Mouse (Mus musculus) testis, postnatal 14 days (tissue): Measurements from ENCODE around the gene Pak1ip1.
A peak's percentile ranks its signal among the peaks of the same experiment; 100 is the strongest.
"Not testable (repeated sequence)": the region's sequence is repeated elsewhere in the genome, so short reads cannot be mapped to it uniquely, and the experiment has no call there.

Experiments
- DNase-seq: peaks from one replicate; pipeline ENCODE4 v3.0.0; 2021; ENCODE audit warnings: low spot score

The Pak1ip1 gene

GRCm38 (mm10) chr13:41000926-41001639 is at the start of gene Pak1ip1:
Gene Pak1ip1, plus strand, starts transcription at chr13:41001023.
- DNase-seq, result peak; percentile 93

DNA sequence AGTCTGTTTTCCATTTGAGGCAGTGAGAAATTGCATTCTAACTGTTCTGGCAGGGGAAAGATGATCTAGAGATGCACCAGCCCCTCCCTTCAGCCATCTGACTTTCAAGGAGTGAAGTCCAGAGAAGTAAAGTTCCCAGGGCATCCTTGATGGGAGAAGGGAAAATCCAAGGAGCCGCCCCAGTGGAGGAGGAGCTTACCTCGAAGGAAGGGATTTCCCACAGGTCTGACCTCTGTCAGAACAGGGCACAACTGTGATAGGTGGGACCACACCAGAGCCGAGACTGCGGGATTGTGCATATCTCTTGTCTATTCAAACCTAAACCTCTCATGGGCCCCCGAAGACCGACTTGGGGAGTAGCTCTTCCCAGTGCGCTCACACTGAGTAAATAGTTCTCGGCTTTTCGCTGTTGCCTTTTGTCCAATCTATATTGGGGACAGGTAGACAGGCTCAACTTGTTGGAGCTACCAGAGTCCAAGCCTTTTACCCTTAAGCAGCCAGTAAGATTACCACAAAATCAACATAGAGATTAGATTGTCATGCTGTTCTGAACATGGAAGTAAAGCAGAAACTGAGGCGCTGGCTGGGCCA is 49.3 kb upstream of the Pak1ip1 start:
- DNase-seq, result no peak

DNA sequence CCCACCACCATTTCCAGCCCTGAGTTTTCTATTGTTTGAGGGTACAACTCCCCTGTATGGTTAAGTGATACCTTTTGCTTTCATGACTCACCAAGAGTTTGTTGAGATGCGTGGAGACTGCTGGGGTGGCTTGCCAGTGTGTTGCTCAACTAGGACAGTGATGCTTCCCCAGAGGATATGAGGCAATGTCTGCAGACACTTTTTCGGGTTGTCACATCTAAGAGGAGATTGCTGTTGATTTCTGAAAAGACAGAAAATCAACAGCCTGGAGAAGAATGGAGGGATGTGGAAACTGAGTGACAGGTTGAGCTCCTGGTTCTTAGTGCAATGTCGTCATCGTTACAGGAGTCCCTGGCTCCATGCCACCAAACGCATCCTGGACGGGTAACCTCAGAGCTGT is 47.6 kb upstream of the Pak1ip1 start:
- DNase-seq, result no peak

- DNase-seq, result no peak
Measured at GRCm38 (mm10) chr13:40955773-40956172, 45.0 kb upstream of the Pak1ip1 start.

GRCm38 (mm10) chr13:40967609-40968008 is 33.2 kb upstream of the Pak1ip1 start:
- DNase-seq, result no peak

- no peak for DNase-seq
Measured at GRCm38 (mm10) chr13:40968564-40968963, 32.3 kb upstream of the Pak1ip1 start.

DNA sequence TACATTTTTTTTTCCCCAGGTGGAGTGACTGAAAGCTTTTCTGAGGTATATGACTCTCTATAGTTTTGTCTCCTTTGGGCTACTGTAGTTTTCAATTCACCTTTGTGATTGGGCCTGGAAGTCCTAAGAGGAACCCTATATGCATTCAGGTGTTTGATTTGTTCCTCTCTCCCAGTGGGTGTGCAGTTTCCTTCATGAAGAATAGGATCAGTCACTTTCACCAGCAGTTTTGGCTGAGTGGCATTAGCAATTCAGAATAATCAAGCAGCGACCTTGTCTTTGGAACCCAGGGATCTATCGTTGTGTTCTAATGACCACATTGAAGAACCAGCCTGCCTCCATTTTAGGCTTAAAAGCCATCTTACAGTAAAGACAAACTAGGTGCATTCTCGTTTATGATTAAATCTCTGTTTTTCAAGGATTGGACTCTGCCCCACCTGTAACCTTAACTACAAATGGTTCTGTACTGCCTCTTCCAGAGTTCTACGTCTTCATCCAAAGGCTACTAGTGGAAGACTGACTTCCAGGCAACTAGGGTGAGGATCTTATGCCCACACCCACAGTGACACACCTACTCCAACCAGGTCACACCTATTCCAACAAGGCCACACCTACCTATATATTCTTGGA is 30.9 kb upstream of the Pak1ip1 start:
- no peak for DNase-seq

DNA sequence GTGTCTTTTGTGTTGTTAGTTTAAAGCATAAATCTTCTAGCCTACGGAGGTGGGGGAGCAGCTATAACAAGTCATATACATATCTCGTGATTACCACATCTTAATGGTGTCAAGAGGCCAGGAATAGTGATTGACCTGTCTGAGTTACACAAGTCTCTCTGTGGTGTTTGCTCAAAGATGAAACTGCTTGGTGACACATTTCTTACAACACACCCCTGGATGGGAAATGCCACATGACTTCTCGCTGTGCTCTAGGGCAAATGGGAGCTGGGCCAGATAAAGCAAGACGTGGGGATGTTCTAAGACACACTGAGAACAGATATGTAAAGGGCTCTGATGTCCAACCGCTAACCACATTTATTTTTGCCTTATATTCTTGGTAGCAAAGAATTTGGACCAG is 29.6 kb upstream of the Pak1ip1 start:
- DNase-seq, result no peak

DNA sequence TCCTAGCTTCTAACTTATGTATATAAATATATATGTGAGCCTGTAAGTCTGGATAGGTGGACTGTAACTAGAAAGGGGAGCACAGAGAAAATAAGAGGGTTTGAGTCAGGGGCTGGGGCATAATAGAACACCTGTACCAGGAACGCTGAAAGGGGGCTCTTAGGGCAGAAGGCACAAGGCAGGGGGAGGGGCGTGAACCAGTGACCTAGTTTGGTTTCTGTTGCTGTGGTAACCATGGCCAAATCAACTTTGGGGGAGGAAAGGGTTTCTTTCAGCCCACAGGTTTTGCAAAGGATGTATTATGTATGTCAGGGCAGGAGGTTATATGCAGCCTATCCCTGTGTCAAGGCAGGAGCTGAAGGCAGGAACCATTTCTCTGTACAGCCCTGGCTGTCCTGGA is 29.0 kb upstream of the Pak1ip1 start:
- DNase-seq, result no peak

GRCm38 (mm10) chr13:40972976-40973375 is 27.8 kb upstream of the Pak1ip1 start:
- DNase-seq, result no peak

DNA sequence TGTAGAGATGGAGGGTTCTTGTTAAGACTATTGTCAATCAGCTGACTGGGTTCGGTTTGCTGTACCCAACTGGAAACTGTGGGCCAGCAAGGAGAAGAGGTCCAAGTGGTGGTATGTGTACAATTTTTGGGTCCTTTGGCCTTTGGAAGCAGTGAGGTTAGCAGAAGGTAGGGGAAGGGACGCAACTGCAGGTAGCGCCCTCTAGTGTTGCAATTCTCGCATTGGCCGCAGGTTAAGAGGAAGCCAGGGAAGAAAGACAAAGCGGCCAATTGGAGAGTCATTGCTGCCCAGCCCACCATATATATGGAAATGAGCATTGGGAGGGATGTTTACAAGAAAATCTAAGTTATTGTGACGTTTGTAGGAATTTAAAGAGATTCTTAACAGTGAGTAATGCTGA is 23.2 kb upstream of the Pak1ip1 start:
- peak; percentile 38 for DNase-seq

- DNase-seq, result no peak
Measured at GRCm38 (mm10) chr13:40978652-40979051, 22.2 kb upstream of the Pak1ip1 start.

- no peak for DNase-seq
Measured at GRCm38 (mm10) chr13:40979321-40979720, 21.5 kb upstream of the Pak1ip1 start.

GRCm38 (mm10) chr13:40982759-40983158 is 18.1 kb upstream of the Pak1ip1 start:
- DNase-seq, result no peak

GRCm38 (mm10) chr13:40986081-40986480 is 14.7 kb upstream of the Pak1ip1 start:
- no peak for DNase-seq

DNA sequence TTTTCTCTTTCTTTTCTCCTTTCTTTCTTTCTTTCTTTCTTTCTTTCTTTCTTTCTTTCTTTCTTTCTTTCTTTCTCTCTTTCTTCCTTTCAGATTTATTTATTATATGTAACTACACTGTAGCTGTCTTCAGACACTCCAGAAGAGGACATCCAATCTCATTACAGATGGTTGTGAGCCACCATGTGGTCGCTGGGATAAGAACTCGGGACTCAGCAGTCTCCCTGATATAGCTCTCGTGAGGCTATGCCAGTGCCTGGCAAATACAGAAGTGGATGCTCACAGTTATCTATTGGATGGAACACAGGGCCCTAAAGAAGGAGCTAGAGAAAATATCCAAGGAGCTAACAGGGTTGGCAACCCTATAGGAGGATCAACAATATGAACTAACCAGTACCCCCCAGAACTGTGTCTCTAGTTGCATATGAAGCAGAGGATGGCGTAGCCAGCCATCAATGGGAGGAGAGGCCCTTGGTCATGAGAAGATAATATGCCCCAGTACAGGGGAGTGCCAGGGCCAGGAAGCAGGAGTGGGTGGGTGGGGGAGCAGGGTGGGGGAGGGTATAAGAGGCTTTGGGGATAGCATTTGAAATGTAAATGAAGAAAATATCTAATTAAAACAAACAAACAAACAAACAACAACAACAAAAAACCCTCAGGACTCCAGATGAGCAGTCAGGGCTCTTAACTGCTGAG is 13.1 kb upstream of the Pak1ip1 start:
- not testable (repeated sequence) for DNase-seq

GRCm38 (mm10) chr13:40988418-40988817 is 12.4 kb upstream of the Pak1ip1 start:
- no peak for DNase-seq

DNA sequence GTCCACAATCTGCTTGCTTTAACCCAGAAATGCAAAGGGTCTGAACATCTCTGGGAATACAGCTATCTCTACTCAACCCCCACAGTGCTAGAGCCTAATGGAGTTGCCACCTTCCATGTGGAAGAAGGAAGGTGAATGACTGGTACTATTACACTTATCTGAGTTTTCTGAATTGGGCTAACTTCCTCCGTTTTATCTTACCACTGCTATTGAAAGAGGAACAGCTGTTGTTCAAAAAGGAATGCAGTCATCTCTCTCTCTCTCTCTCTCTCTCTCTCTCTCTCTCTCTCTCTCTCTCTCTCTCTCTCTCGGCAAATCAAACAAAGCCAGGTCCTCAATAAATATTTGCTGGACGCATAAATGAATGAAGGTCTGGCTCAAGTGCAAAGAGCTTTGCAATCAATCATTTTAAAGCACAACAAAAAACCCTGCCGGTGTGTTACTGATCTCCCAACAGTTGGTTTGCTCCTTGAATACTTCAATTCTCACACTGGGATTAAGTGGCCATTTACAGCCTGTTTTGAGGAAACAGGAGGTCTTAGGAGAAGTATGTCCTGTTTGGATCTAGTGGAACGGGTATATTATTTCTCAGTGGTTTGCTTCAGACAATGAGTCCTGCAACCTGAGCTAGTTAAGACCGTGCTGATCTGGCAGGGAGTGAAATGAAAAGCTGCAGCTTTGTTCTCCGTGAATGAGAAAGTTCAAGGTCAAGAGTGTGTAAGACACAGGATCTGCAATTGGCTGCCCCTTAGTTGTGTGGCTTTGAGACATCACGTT is 6.1 kb upstream of the Pak1ip1 start:
- no peak for DNase-seq

DNA sequence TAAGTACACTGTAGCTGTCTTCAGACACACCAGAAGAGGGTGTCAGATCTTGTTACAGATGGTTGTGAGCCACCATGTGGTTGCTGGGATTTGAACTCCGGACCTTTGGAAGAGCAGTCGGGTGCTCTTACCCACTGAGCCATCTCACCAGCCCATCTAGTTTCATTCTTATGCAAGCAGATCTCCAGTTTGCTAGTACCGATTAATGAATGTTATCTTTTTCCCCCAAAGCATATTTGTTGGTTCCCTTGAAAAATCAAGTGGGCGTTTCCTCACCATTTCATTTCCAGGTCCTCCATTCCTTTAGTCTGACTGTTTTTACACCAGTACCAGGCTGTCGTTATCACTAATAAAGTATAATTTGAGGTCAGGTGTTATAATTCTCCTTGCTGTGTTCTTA is 2.3 kb upstream of the Pak1ip1 start:
- DNase-seq, result not testable (repeated sequence)

DNA sequence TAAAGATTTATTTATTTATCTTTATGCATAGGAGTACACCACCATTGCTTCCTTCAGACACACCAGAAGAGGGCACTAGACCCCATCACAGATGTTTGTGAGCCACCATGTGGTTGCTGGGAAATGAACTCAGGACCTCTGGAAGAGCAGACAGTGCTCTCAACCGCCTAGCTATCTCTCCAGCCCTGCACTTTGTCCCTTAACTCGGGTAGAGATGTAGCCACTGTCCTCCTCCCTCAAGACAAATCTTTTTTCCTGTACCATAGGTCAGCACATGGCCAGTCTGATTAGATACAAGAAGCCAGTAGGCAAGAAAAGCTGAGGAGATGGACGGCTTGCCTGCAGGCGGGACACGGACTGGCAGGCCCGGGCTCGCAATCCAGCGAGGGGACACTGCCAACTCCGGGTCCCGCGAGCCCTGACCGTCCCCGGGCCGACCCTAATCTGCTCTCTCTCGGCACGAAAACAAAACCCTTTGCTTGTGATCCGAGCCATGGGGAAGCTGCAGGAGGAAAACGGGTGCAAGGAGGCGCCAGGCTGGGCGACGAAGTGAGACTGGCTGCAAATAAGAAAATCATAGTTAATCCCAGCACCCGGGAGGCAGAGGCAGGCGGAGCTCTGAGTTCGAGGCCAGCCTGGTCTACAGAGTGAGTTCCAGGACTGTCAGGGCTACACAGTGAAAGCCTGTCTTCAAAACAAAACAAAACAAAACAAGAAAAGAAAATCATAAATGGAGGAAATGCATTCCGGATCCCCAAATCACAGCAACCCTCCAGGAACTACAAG is 490 bp upstream of the Pak1ip1 start:
- peak; percentile 39 for DNase-seq

DNA sequence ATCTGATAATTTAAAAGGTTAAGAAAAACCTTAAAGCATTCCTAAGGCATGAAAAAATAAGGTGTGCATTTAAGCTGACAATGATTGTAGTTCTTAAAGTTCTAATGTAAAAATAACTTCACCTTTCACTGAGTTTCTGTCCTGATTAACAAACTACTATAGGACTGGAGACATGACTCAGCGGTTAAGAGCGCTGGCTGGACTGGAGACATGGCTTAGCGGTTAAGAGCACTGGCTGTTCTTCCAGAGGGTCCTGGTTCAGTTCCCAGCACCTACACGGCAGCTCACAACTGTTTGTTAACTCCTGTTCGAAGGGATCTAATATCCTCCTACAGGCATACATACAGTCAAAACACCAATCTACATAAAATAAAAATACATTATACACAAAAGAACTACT is 1.2 kb downstream of the Pak1ip1 start:
- DNase-seq, result no peak
